Mouse (Mus musculus) liver, embryonic 13.5 days (tissue): ENCODE data around the gene Chp2. TPM values are rescaled to one million over a fixed set of nuclear protein-coding genes. Genes with fewer than 3 reads are reported as not detected.
A peak's percentile ranks its signal among the peaks of the same experiment; 100 is the strongest.
"Not testable (repeated sequence)": the region's sequence is repeated elsewhere in the genome, so short reads cannot be mapped to it uniquely, and the experiment has no call there.

Experiments used
- ATAC-seq: fragments of 200-750 bp; cut with Nextera tagmentation; 2 replicates; pipeline ENCODE4 v1.8.0; 2017; ENCODE audit warnings: low read depth, mild to moderate bottlenecking, moderate number of reproducible peaks, moderate library complexity
- DNase-seq: peaks from one replicate; pipeline ENCODE4 v3.0.0; 2022
- H3K27ac ChIP-seq: fragments of 300-500 bp; sonication (generic); 2 replicates; pipeline ENCODE4 v1.5.1; 2015; ENCODE audit warnings: moderate library complexity, mild to moderate bottlenecking, inconsistent platforms
- H3K27me3 ChIP-seq: fragments of 300-500 bp; sonication (generic); 2 replicates; pipeline ENCODE4 v1.6.1; 2015; ENCODE audit warnings: mild to moderate bottlenecking, inconsistent platforms
- H3K36me3 ChIP-seq: fragments of 300-500 bp; sonication (generic); 2 replicates; pipeline ENCODE4 v1.6.1; 2015; ENCODE audit warnings: mild to moderate bottlenecking, inconsistent platforms
- H3K4me1 ChIP-seq: fragments of 300-500 bp; sonication (generic); replicated peaks from 2 replicates; pipeline ENCODE4 v1.6.1; 2015; ENCODE audit warnings: inconsistent platforms
- H3K4me2 ChIP-seq: fragments of 300-500 bp; sonication (generic); 2 replicates; pipeline ENCODE4 v1.6.1; 2015; ENCODE audit warnings: inconsistent platforms, mild to moderate bottlenecking, moderate library complexity
- H3K4me3 ChIP-seq: fragments of 300-500 bp; sonication (generic); replicated peaks from 2 replicates; pipeline ENCODE4 v1.5.1; 2015; ENCODE audit warnings: mild to moderate bottlenecking, inconsistent platforms
- H3K9ac ChIP-seq: fragments of 300-500 bp; sonication (generic); 2 replicates; pipeline ENCODE4 v1.6.1; 2015; ENCODE audit warnings: mild to moderate bottlenecking, inconsistent platforms
- H3K9me3 ChIP-seq: fragments of 300-500 bp; sonication (generic); replicated peaks from 2 replicates; pipeline ENCODE4 v1.6.1; 2016; ENCODE audit warnings: inconsistent platforms
- WGBS: fragments of 180-500 bp; shearing (Covaris S2); methylation state at CpG from one replicate; pipeline ENCODE4 v1.1.7; 2015; ENCODE audit not compliant: insufficient replicate concordance; 5-methylcytosine and 5-hydroxymethylcytosine counted together
- polyA plus RNA-seq: library from polyadenylated mRNA; unstranded; fragments of >200 nt; fragmentation: Nextera tagmentation; extraction: Ambion mirVana; gene quantifications from 2 replicates; pipeline ENCODE4 v1.2.1, GENCODE M21; 2015

Gene Chp2
- polyA plus RNA-seq, 1 experiment from 2014 or later: 0.59 TPM

- H3K36me3 ChIP-seq, H3K27me3 ChIP-seq, H3K27ac ChIP-seq, H3K4me3 ChIP-seq, H3K9me3 ChIP-seq, ATAC-seq, DNase-seq, H3K9ac ChIP-seq, H3K4me2 ChIP-seq, H3K4me1 ChIP-seq: not testable (repeated sequence)
Observed at GRCm38 (mm10) chr7:122242744-122243143, 23.4 kb downstream of the Chp2 start.

DNA sequence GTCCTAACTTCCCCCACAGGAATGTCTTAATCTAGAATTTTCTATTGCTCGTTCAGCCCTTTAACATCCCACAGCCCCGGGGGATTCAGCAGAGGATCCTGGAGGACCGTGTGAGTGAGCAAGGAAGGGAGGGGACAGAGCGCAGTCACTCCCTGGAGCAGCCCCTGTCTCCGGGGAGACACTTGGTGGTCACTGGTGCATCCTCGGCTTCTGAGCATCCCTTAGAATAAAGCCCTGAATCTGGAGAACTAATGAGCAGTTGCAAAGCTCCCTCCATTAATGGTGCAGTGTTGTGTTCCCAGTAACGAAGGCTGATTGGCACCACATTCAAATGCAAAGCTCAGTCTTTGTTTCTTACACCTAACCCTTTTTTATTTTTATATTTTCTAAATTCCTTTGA, 24.9 kb downstream of the Chp2 start:
- ATAC-seq: no peak

DNA sequence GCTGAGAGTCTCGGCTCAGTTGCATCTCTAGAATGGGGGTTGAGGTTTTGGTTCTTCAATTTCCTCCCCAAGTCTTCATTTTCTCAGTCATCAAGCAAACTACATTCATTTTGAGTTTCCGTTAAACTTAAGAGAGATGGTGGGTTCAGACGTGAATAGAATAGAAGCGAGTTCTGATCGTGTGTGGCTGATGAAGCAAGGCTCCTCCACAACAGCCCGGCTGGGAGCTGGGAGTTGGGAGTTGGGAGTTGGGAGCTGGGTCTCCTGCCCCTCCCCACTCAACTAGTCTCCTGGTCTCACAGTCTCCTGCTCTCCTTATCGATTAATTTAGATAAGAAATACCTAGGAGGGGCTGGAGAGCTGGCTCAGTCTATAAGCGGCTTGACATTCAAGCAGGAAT, 25.3 kb downstream of the Chp2 start:
- Histone ChIP-seq H3K9ac (no peak overlapping the region), H3K27ac (no peak overlapping the region), H3K4me1 (no peaks in the 10 kb centered on the region), H3K4me3 (no peak overlapping the region), H3K36me3 (no peaks in the 10 kb centered on the region), H3K9me3 (no peaks in the 10 kb centered on the region), H3K4me2 (no peak overlapping the region), H3K27me3 (no peaks in the 10 kb centered on the region)
- DNase-seq (no peak), ATAC-seq (no peak)
- 55% methylated on average over 8 of the region's 8 CpGs for WGBS

More for the DNA sequence above, 24.9 kb downstream of the Chp2 start:
- H3K9ac ChIP-seq: no peak overlapping the region
- H3K4me2 ChIP-seq: no peak overlapping the region
- H3K36me3 ChIP-seq: no peaks in the 10 kb centered on the region
- 51% methylated on average over 7 of the region's 7 CpGs for WGBS
- DNase-seq: no peak
- no peaks in the 10 kb centered on the region for H3K27me3 ChIP-seq
- no peak overlapping the region for H3K4me3 ChIP-seq
- no peak overlapping the region for H3K27ac ChIP-seq
- H3K9me3 ChIP-seq: no peaks in the 10 kb centered on the region
- H3K4me1 ChIP-seq: no peaks in the 10 kb centered on the region

- Histone ChIP-seq H3K9ac (no peak overlapping the region), H3K4me1 (no peaks in the 10 kb centered on the region), H3K27me3 (no peaks in the 10 kb centered on the region), H3K36me3 (no peaks in the 10 kb centered on the region), H3K27ac (no peak overlapping the region), H3K9me3 (no peaks in the 10 kb centered on the region), H3K4me3 (no peak overlapping the region), H3K4me2 (no peak overlapping the region)
- 54% methylated on average over 3 of the region's 5 CpGs for WGBS
- DNase-seq: no peak
- no peak for ATAC-seq
Observed at GRCm38 (mm10) chr7:122245976-122246375, 26.7 kb downstream of the Chp2 start.

DNA sequence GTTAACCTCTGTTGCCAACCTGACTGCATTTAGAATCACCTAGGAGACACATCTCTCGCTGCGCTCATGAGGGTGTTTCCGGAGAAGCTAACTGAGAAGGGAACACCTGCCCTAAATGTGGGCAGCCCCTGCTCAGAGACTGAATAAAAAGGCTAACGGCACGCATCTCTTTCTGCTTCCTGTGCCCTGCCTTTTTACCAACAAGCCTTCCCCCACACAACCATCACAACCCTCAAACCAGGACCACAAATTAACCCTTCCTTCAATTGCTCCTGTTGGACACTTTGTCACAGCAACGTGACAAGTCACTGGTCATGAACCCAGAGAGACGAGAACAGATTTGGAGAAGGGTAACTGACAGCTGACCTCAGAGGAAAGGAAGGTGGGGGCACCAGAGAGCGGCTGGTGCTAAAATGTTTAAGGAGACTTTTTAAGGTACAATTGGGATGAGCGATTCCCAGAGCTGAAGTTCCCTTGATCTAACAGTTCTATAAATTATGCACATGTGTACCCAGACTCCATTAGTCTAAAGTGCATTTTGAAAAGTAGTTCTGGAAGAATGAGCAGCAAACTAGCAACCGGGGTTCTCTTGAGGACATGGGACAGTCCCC, 28.1 kb downstream of the Chp2 start:
- Histone ChIP-seq H3K36me3 (no peaks in the 10 kb centered on the region), H3K9ac (no peak overlapping the region), H3K4me3 (no peak overlapping the region), H3K9me3 (no peaks in the 10 kb centered on the region), H3K4me1 (0 out of 2 replicates have a peak, but pooled peaks cover 3% of the 10 kb centered on the region), H3K27ac (no peak overlapping the region), H3K27me3 (no peaks in the 10 kb centered on the region), H3K4me2 (no peak overlapping the region)
- ATAC-seq (no peak), DNase-seq (no peak)
- WGBS: 60% methylated on average over 10 of the region's 10 CpGs

DNA sequence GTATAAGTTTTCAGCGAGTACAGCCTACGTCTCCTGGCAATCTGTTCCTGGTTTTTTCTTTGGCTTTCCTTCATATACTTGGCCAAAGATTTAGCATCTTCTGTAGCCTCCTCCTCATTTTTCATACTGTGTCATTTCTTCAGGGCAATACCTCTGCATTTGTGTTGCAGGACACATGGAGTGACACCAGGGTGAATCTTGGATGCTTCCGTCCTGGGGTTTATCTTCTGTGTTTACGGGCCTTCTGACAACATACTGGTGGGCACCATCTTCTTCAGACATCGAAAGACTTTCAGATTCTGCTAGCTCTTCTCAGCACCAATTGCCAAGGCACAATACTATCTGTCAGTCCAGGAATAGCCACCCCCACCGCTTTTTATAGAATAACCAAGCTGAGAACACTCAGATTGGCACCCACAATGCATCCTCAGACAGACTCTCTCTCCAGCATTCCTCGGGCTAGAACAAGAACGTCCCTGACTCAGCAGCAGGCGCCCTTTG, 30.1 kb downstream of the Chp2 start:
- H3K9me3 ChIP-seq: no peaks in the 10 kb centered on the region
- no peaks in the 10 kb centered on the region for H3K27me3 ChIP-seq
- DNase-seq: no peak
- H3K36me3 ChIP-seq: no peaks in the 10 kb centered on the region
- no peak overlapping the region for H3K9ac ChIP-seq
- H3K4me3 ChIP-seq: no peak overlapping the region
- H3K4me2 ChIP-seq: no peak overlapping the region
- ATAC-seq: no peak
- whole genome bisulfite sequencing: 77% methylated on average over 9 of the region's 9 CpGs
- H3K4me1 ChIP-seq: 0 out of 2 replicates have a peak, but pooled peaks cover 3% of the 10 kb centered on the region
- no peak overlapping the region for H3K27ac ChIP-seq

- H3K9ac ChIP-seq: no peak overlapping the region
- no peak overlapping the region for H3K4me2 ChIP-seq
- DNase-seq (peak; percentile 27), ATAC-seq (no peak)
- H3K27ac ChIP-seq: no peak overlapping the region
- no peaks in the 10 kb centered on the region for H3K27me3 ChIP-seq
- H3K4me1 ChIP-seq: 0 out of 2 replicates have a peak, but pooled peaks cover 3% of the 10 kb centered on the region
- H3K36me3 ChIP-seq: no peaks in the 10 kb centered on the region
- WGBS: 19% methylated on average over 21 of the region's 21 CpGs
- no peaks in the 10 kb centered on the region for H3K9me3 ChIP-seq
- H3K4me3 ChIP-seq: no peak overlapping the region
Observed at GRCm38 (mm10) chr7:122251197-122252011, 32.1 kb downstream of the Chp2 start.

DNA sequence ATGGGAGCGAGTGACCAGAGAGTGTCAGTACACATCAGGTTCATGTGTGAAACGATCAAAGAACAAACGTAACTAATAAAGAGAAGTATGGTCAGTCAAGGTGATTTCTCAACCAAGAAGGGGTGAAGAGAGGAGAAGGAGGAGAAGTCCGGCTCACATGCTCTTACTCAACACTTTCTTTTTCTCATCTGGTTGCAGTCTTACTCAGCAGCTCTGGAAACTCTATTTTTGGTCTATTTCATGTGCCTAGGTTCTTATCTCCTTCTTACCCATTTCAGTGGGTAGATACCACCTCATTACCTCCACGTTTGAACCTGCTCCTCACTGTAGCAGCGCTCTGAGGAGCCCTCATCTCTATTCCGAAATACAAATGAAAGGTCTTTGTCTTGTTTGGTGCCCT, 37.4 kb downstream of the Chp2 start:
- no peak overlapping the region for H3K4me3 ChIP-seq
- ATAC-seq: no peak
- WGBS: 43% methylated on average over 7 of the region's 7 CpGs
- no peak overlapping the region for H3K9ac ChIP-seq
- no peak overlapping the region for H3K27ac ChIP-seq
- no peaks in the 10 kb centered on the region for H3K36me3 ChIP-seq
- no peaks in the 10 kb centered on the region for H3K4me1 ChIP-seq
- no peaks in the 10 kb centered on the region for H3K27me3 ChIP-seq
- H3K4me2 ChIP-seq: no peak overlapping the region
- H3K9me3 ChIP-seq: no peaks in the 10 kb centered on the region
- DNase-seq: no peak

- Histone ChIP-seq H3K4me1 (no peaks in the 10 kb centered on the region), H3K9ac (no peak overlapping the region), H3K36me3 (no peaks in the 10 kb centered on the region), H3K9me3 (no peaks in the 10 kb centered on the region), H3K4me3 (no peak overlapping the region), H3K4me2 (no peak overlapping the region), H3K27ac (no peak overlapping the region), H3K27me3 (no peaks in the 10 kb centered on the region)
- no peak for DNase-seq
- ATAC-seq: no peak
- 60% methylated on average over 4 of the region's 4 CpGs for WGBS
Observed at GRCm38 (mm10) chr7:122258521-122258920, 39.2 kb downstream of the Chp2 start.

DNA sequence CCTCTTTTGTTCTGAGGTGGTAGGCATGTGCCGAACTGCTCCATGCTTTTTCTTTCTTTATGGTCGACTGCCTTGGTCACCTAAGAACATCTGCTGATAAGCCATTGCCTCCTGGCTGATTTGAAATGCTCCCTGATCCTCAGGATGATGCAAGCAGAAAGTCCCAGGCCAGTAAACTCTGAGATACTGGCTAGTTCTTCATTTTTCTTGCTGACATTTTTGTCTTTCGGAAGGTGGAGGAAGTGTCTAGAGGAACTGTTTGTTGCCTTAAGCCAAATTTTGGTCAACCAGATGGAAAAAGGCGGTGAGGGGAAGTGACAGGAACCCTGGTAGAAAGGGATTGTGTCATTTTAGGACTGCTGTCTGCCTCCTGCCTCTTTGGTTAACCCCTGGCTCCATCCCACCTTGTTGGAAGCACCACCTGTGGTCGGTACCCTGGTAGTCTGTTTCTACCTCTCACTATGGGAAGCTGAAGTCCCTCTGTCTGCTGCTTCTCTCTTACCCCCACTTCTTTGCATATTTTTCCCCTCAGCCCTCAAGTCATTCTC, 40.8 kb downstream of the Chp2 start:
- Histone ChIP-seq H3K4me1 (no peaks in the 10 kb centered on the region), H3K27me3 (no peaks in the 10 kb centered on the region), H3K9me3 (no peaks in the 10 kb centered on the region), H3K9ac (no peak overlapping the region), H3K27ac (no peak overlapping the region), H3K4me2 (no peak overlapping the region), H3K4me3 (no peak overlapping the region), H3K36me3 (no peaks in the 10 kb centered on the region)
- ATAC-seq (no peak), DNase-seq (peak; percentile 13)
- 34% methylated on average over 5 of the region's 5 CpGs for WGBS

- Histone ChIP-seq H3K4me2 (no peak overlapping the region), H3K4me3 (no peak overlapping the region), H3K9me3 (no peaks in the 10 kb centered on the region), H3K9ac (no peak overlapping the region), H3K27ac (no peak overlapping the region), H3K4me1 (no peaks in the 10 kb centered on the region), H3K27me3 (no peaks in the 10 kb centered on the region), H3K36me3 (no peaks in the 10 kb centered on the region)
- DNase-seq (no peak), ATAC-seq (no peak)
- 63% methylated on average over 4 of the region's 4 CpGs for WGBS
Observed at GRCm38 (mm10) chr7:122268983-122269486, 49.7 kb downstream of the Chp2 start.
